Mouse (Mus musculus): Measurements from ENCODE around the gene Glp2r. TPM values are rescaled to one million over a fixed set of nuclear protein-coding genes. Genes with fewer than 3 reads are reported as not detected.

The Glp2r gene
- under 1 TPM; 0.18 to 0.27 TPM for total RNA-seq (2021)
- long read RNA-seq, experiment 1, partial matches to known transcripts, result 0 of 35 reads
- long read RNA-seq, experiment 1, other reads (novel, unspliced or antisense), result 35 of 35 reads
- long read RNA-seq, experiment 2, partial matches to known transcripts, result 0 of 18 reads
- long read RNA-seq, experiment 2, other reads (novel, unspliced or antisense), result 18 of 18 reads

- no peak for DNase-seq (ENCODE audit: low spot score in 2 of 2)
Observed at GRCm38 (mm10) chr11:67771053-67771452, at the start of gene Glp2r. Gene Glp2r (minus strand): TSS chr11:67771153.

GRCm38 (mm10) chr11:67820221-67820620, 49.3 kb upstream of the Glp2r start:
- DNase-seq (ENCODE audit: low spot score in 2 of 2), result peak in 1 of 2 experiments; percentile 36

GRCm38 (mm10) chr11:67819604-67820003, 48.7 kb upstream of the Glp2r start:
- peak in 1 of 2 experiments; percentile 30 for DNase-seq (ENCODE audit: low spot score in 2 of 2)

GRCm38 (mm10) chr11:67811535-67811934, 40.6 kb upstream of the Glp2r start:
- DNase-seq (ENCODE audit: low spot score in 2 of 2), result no peak

GRCm38 (mm10) chr11:67808051-67808450, 37.1 kb upstream of the Glp2r start:
- DNase-seq (ENCODE audit: low spot score in 2 of 2), result no peak

GRCm38 (mm10) chr11:67806832-67807597, 36.1 kb upstream of the Glp2r start:
- DNase-seq (ENCODE audit: low spot score in 2 of 2), result no peak

- no peak for DNase-seq (ENCODE audit: low spot score in 2 of 2)
Observed at GRCm38 (mm10) chr11:67805538-67805937, 34.6 kb upstream of the Glp2r start.

- no peak for DNase-seq (ENCODE audit: low spot score in 2 of 2)
Observed at GRCm38 (mm10) chr11:67801169-67801568, 30.2 kb upstream of the Glp2r start.

GRCm38 (mm10) chr11:67800130-67800723, 29.3 kb upstream of the Glp2r start:
- no peak for DNase-seq (ENCODE audit: low spot score in 2 of 2)

GRCm38 (mm10) chr11:67797931-67798330, 27.0 kb upstream of the Glp2r start, which contains the start of gene Dhrs7c:
Gene Dhrs7c (plus strand): TSS chr11:67798187.
- peak in 1 of 2 experiments; percentile 58 for DNase-seq (ENCODE audit: low spot score in 2 of 2)

GRCm38 (mm10) chr11:67790182-67790581, 19.2 kb upstream of the Glp2r start:
- DNase-seq (ENCODE audit: low spot score in 2 of 2), result no peak

GRCm38 (mm10) chr11:67774379-67774778, 3.4 kb upstream of the Glp2r start, which contains the start of gene Gsg1l2:
Gene Gsg1l2 (plus strand): TSS chr11:67774608.
- no peak for DNase-seq (ENCODE audit: low spot score in 2 of 2)

- no peak for DNase-seq (ENCODE audit: low spot score in 2 of 2)
Observed at GRCm38 (mm10) chr11:67772577-67772976, 1.6 kb upstream of the Glp2r start.

- no peak for DNase-seq (ENCODE audit: low spot score in 2 of 2)
Observed at GRCm38 (mm10) chr11:67771691-67772090, 738 bp upstream of the Glp2r start.

GRCm38 (mm10) chr11:67757373-67758167, 13.4 kb downstream of the Glp2r start:
- no peak for DNase-seq (ENCODE audit: low spot score in 2 of 2)

- no peak for DNase-seq (ENCODE audit: low spot score in 2 of 2)
Observed at GRCm38 (mm10) chr11:67756287-67756686, 14.7 kb downstream of the Glp2r start.

- DNase-seq (ENCODE audit: low spot score in 2 of 2), result no peak
Observed at GRCm38 (mm10) chr11:67741569-67741968, 29.4 kb downstream of the Glp2r start.

GRCm38 (mm10) chr11:67738846-67739490, 32.0 kb downstream of the Glp2r start:
- no peak for DNase-seq (ENCODE audit: low spot score in 2 of 2)

GRCm38 (mm10) chr11:67738345-67738744, 32.6 kb downstream of the Glp2r start:
- DNase-seq (ENCODE audit: low spot score in 2 of 2), result no peak

GRCm38 (mm10) chr11:67734597-67734996, 36.4 kb downstream of the Glp2r start:
- DNase-seq (ENCODE audit: low spot score in 2 of 2), result no peak

GRCm38 (mm10) chr11:67733726-67734125, 37.2 kb downstream of the Glp2r start:
- no peak for DNase-seq (ENCODE audit: low spot score in 2 of 2)

All from gastrocnemius, postnatal 4 days (tissue).